Mouse (Mus musculus) forebrain, embryonic 15.5 days (tissue): ENCODE data around the gene Mrps12. TPM values are rescaled to one million over a fixed set of nuclear protein-coding genes. Genes with fewer than 3 reads are reported as not detected.
"Not testable (repeated sequence)": the region's sequence is repeated elsewhere in the genome, so short reads cannot be mapped to it uniquely, and the experiment has no call there.

Source experiments
- ATAC-seq: fragments of 200-750 bp; cut with Nextera tagmentation; replicated peaks from 2 replicates; pipeline ENCODE4 v1.8.0; 2017; ENCODE audit warnings: mild to moderate bottlenecking, moderate TSS enrichment, moderate library complexity
- H3K27ac ChIP-seq: fragments of 300-500 bp; sonication (generic); replicated peaks from 2 replicates; pipeline ENCODE4 v1.5.1; 2015; ENCODE audit warnings: mild to moderate bottlenecking, inconsistent platforms
- H3K27me3 ChIP-seq: fragments of 300-500 bp; sonication (generic); 2 replicates; pipeline ENCODE4 v1.6.1; 2015; ENCODE audit warnings: inconsistent platforms
- H3K36me3 ChIP-seq: fragments of 300-500 bp; sonication (generic); 2 replicates; pipeline ENCODE4 v1.6.1; 2015; ENCODE audit warnings: mild to moderate bottlenecking, inconsistent platforms
- H3K4me1 ChIP-seq: fragments of 300-500 bp; sonication (generic); 2 replicates; pipeline ENCODE4 v1.6.1; 2015; ENCODE audit warnings: inconsistent platforms
- H3K4me2 ChIP-seq: fragments of 300-500 bp; sonication (generic); replicated peaks from 2 replicates; pipeline ENCODE4 v1.6.1; 2015; ENCODE audit warnings: mild to moderate bottlenecking, inconsistent platforms
- H3K4me3 ChIP-seq: fragments of 300-500 bp; sonication (generic); 2 replicates; pipeline ENCODE4 v1.5.1; 2015; ENCODE audit warnings: mild to moderate bottlenecking, inconsistent platforms
- H3K9ac ChIP-seq: fragments of 300-500 bp; sonication (generic); replicated peaks from 2 replicates; pipeline ENCODE4 v1.6.1; 2015; ENCODE audit warnings: mild to moderate bottlenecking, inconsistent platforms
- H3K9me3 ChIP-seq: fragments of 300-500 bp; sonication (generic); 2 replicates; pipeline ENCODE4 v1.6.1; 2016; ENCODE audit warnings: inconsistent platforms
- WGBS: fragments of 180-500 bp; shearing (Covaris S2); methylation state at CpG from one replicate; pipeline ENCODE4 v1.1.7; 2015; ENCODE audit warnings: mixed read lengths; 5-methylcytosine and 5-hydroxymethylcytosine counted together
- polyA plus RNA-seq: library from polyadenylated mRNA; unstranded; fragments of >200 nt; fragmentation: Nextera tagmentation; extraction: Ambion mirVana; gene quantifications from 2 replicates; pipeline ENCODE4 v1.2.1, GENCODE M21; 2015

Gene Mrps12
- polyA plus RNA-seq, 1 experiment from 2014 or later = 109 TPM

- ATAC-seq = no peak
- 82% methylated on average over 3 of the region's 3 CpGs for WGBS
Measured at GRCm38 (mm10) chr7:28720753-28721537, 20.7 kb downstream of the Mrps12 start.

GRCm38 (mm10) chr7:28719650-28720049 is 22.0 kb downstream of the Mrps12 start:
- Histone ChIP-seq H3K27ac (no peak overlapping the region), H3K9ac (no peak overlapping the region), H3K27me3 (no peaks in the 10 kb centered on the region), H3K4me2 (no peak overlapping the region), H3K36me3 (no peaks in the 10 kb centered on the region), H3K9me3 (no peaks in the 10 kb centered on the region), H3K4me3 (no peak overlapping the region), H3K4me1 (peaks cover 5% of the 10 kb centered on the region; the same call in 1 of the 2 replicates)
- no peak for ATAC-seq
- 90% methylated on average over 2 of the region's 2 CpGs for WGBS

More at GRCm38 (mm10) chr7:28720753-28721537, 20.7 kb downstream of the Mrps12 start:
- Histone ChIP-seq H3K9ac (no peak overlapping the region), H3K4me1 (peaks cover 5% of the 10 kb centered on the region; the same call in 1 of the 2 replicates), H3K27me3 (no peaks in the 10 kb centered on the region), H3K27ac (no peak overlapping the region), H3K36me3 (no peaks in the 10 kb centered on the region), H3K9me3 (no peaks in the 10 kb centered on the region), H3K4me3 (no peak overlapping the region), H3K4me2 (no peak overlapping the region)

- H3K4me3 ChIP-seq = no peak overlapping the region
- no peak overlapping the region for H3K27ac ChIP-seq
- H3K4me1 ChIP-seq = peaks cover 5% of the 10 kb centered on the region; the same call in 1 of the 2 replicates
- ATAC-seq = no peak
- WGBS = 70% methylated on average over 4 of the region's 4 CpGs
- no peaks in the 10 kb centered on the region for H3K27me3 ChIP-seq
- H3K9ac ChIP-seq = no peak overlapping the region
- no peaks in the 10 kb centered on the region for H3K9me3 ChIP-seq
- H3K4me2 ChIP-seq = no peak overlapping the region
- no peaks in the 10 kb centered on the region for H3K36me3 ChIP-seq
Measured at GRCm38 (mm10) chr7:28719159-28719558, 22.5 kb downstream of the Mrps12 start.

GRCm38 (mm10) chr7:28717726-28718125 is 23.9 kb downstream of the Mrps12 start:
- H3K9ac ChIP-seq = no peak overlapping the region
- 90% methylated on average over 10 of the region's 10 CpGs for WGBS
- no peak for ATAC-seq

GRCm38 (mm10) chr7:28716590-28717281 is 24.9 kb downstream of the Mrps12 start, which contains the start of gene Fbxo17:
TSS of gene Fbxo17 (plus strand) at chr7:28716804.
- no peak within 1 kb of the TSS for H3K27ac ChIP-seq
- no peaks in the 10 kb centered on the region for H3K27me3 ChIP-seq
- H3K36me3 ChIP-seq = no peaks in the 10 kb centered on the region
- H3K9me3 ChIP-seq = no peaks in the 10 kb centered on the region
- peak within 1 kb of the TSS; percentile 61 for H3K9ac ChIP-seq
- H3K4me3 ChIP-seq = peak within 1 kb of the TSS; percentile 49
- H3K4me1 ChIP-seq = peaks cover 5% of the 10 kb centered on the region; the same call in 1 of the 2 replicates
- 2% methylated on average over 36 of the region's 36 CpGs for WGBS
- ATAC-seq = peak; percentile 48; the same call in 1 of the 2 replicates
- peak within 1 kb of the TSS; percentile 88 for H3K4me2 ChIP-seq

More at GRCm38 (mm10) chr7:28717726-28718125, 23.9 kb downstream of the Mrps12 start:
- H3K9me3 ChIP-seq = no peaks in the 10 kb centered on the region
- H3K4me3 ChIP-seq = no peak overlapping the region
- no peaks in the 10 kb centered on the region for H3K36me3 ChIP-seq
- no peak overlapping the region for H3K4me2 ChIP-seq
- no peaks in the 10 kb centered on the region for H3K27me3 ChIP-seq
- no peak overlapping the region for H3K27ac ChIP-seq
- H3K4me1 ChIP-seq = peaks cover 5% of the 10 kb centered on the region; the same call in 1 of the 2 replicates

- Histone ChIP-seq H3K9ac (no peak overlapping the region), H3K27ac (no peak overlapping the region), H3K4me3 (no peak overlapping the region), H3K4me2 (no peak overlapping the region), H3K9me3 (no peaks in the 10 kb centered on the region), H3K36me3 (no peaks in the 10 kb centered on the region), H3K4me1 (peaks cover 5% of the 10 kb centered on the region; the same call in 1 of the 2 replicates), H3K27me3 (no peaks in the 10 kb centered on the region)
- ATAC-seq = no peak
- 94% methylated on average over 2 of the region's 2 CpGs for WGBS
Measured at GRCm38 (mm10) chr7:28715598-28715997, 26.0 kb downstream of the Mrps12 start.

- ATAC-seq = no peak
- no peaks in the 10 kb centered on the region for H3K36me3 ChIP-seq
- H3K4me2 ChIP-seq = no peak overlapping the region
- 82% methylated on average over 5 of the region's 5 CpGs for WGBS
- no peak overlapping the region for H3K27ac ChIP-seq
- H3K9me3 ChIP-seq = no peaks in the 10 kb centered on the region
- peaks cover 5% of the 10 kb centered on the region; the same call in 1 of the 2 replicates for H3K4me1 ChIP-seq
- no peaks in the 10 kb centered on the region for H3K27me3 ChIP-seq
- no peak overlapping the region for H3K9ac ChIP-seq
- H3K4me3 ChIP-seq = no peak overlapping the region
Measured at GRCm38 (mm10) chr7:28714667-28715066, 27.0 kb downstream of the Mrps12 start.

GRCm38 (mm10) chr7:28710962-28711361 is 30.7 kb downstream of the Mrps12 start:
- Histone ChIP-seq H3K4me2 (no peak overlapping the region), H3K27ac (no peak overlapping the region), H3K4me1 (no peaks in the 10 kb centered on the region), H3K9me3 (no peaks in the 10 kb centered on the region), H3K4me3 (no peak overlapping the region), H3K27me3 (no peaks in the 10 kb centered on the region), H3K9ac (no peak overlapping the region), H3K36me3 (no peaks in the 10 kb centered on the region)
- ATAC-seq = no peak
- whole genome bisulfite sequencing = 64% methylated on average over 3 of the region's 3 CpGs

GRCm38 (mm10) chr7:28709454-28709853 is 32.2 kb downstream of the Mrps12 start:
- Histone ChIP-seq H3K4me3 (no peak overlapping the region), H3K27me3 (no peaks in the 10 kb centered on the region), H3K4me2 (no peak overlapping the region), H3K9ac (no peak overlapping the region), H3K27ac (no peak overlapping the region), H3K4me1 (no peaks in the 10 kb centered on the region), H3K9me3 (no peaks in the 10 kb centered on the region), H3K36me3 (no peaks in the 10 kb centered on the region)
- ATAC-seq = no peak

GRCm38 (mm10) chr7:28702601-28703143 is 38.9 kb downstream of the Mrps12 start:
- Histone ChIP-seq H3K9me3 (no peaks in the 10 kb centered on the region), H3K4me2 (no peak overlapping the region), H3K4me3 (no peak overlapping the region), H3K4me1 (no peaks in the 10 kb centered on the region), H3K27ac (no peak overlapping the region), H3K9ac (no peak overlapping the region), H3K36me3 (no peaks in the 10 kb centered on the region), H3K27me3 (no peaks in the 10 kb centered on the region)
- ATAC-seq = no peak
- 79% methylated on average over 9 of the region's 9 CpGs for WGBS

- H3K27ac ChIP-seq, ATAC-seq, H3K4me2 ChIP-seq, H3K4me3 ChIP-seq, H3K9ac ChIP-seq, H3K36me3 ChIP-seq, H3K4me1 ChIP-seq, H3K27me3 ChIP-seq, H3K9me3 ChIP-seq: not testable (repeated sequence)
- 94% methylated on average over 12 of the region's 12 CpGs for WGBS
Measured at GRCm38 (mm10) chr7:28701306-28701705, 40.3 kb downstream of the Mrps12 start.

GRCm38 (mm10) chr7:28700269-28700668 is 41.4 kb downstream of the Mrps12 start:
- ATAC-seq = no peak
- Histone ChIP-seq H3K4me3 (no peak overlapping the region), H3K4me1 (no peaks in the 10 kb centered on the region), H3K27me3 (no peaks in the 10 kb centered on the region), H3K9me3 (no peaks in the 10 kb centered on the region), H3K9ac (no peak overlapping the region), H3K4me2 (no peak overlapping the region), H3K27ac (no peak overlapping the region), H3K36me3 (no peaks in the 10 kb centered on the region)
- 95% methylated on average over 4 of the region's 4 CpGs for WGBS
